Mouse (Mus musculus) stomach, embryonic 16.5 days (tissue): ENCODE results near the gene Mcur1. TPM values are rescaled to one million over a fixed set of nuclear protein-coding genes. Genes with fewer than 3 reads are reported as not detected.

Source experiments
- ATAC-seq: fragments of 200-750 bp; cut with Nextera tagmentation; 2 replicates; pipeline ENCODE4 v1.8.0; 2017; ENCODE audit warnings: moderate number of reproducible peaks, moderate TSS enrichment; ENCODE audit not compliant: insufficient read depth, low FRiP score
- H3K27ac ChIP-seq: fragments of 300-500 bp; sonication (generic); 2 replicates; pipeline ENCODE4 v1.5.1; 2014; ENCODE audit warnings: low read length
- H3K27me3 ChIP-seq: fragments of 300-500 bp; sonication (generic); 2 replicates; pipeline ENCODE4 v1.6.1; 2014; ENCODE audit warnings: low read length, control low read depth, mixed read lengths; ENCODE audit not compliant: control insufficient read depth, insufficient read depth
- H3K36me3 ChIP-seq: fragments of 300-500 bp; sonication (generic); 2 replicates; pipeline ENCODE4 v1.6.1; 2014; ENCODE audit warnings: low read length; ENCODE audit not compliant: control insufficient read depth, insufficient read depth
- H3K4me1 ChIP-seq: fragments of 300-500 bp; sonication (generic); 2 replicates; pipeline ENCODE4 v1.6.1; 2014; ENCODE audit warnings: low read length, control low read depth, mixed read lengths; ENCODE audit not compliant: control insufficient read depth, insufficient read depth
- H3K4me2 ChIP-seq: fragments of 300-500 bp; sonication (generic); 2 replicates; pipeline ENCODE4 v1.6.1; 2014; ENCODE audit warnings: low read depth, low read length, mixed read lengths
- H3K4me3 ChIP-seq: fragments of 300-500 bp; sonication (generic); replicated peaks from 2 replicates; pipeline ENCODE4 v1.5.1; 2014; ENCODE audit warnings: mild to moderate bottlenecking, low read length
- H3K9ac ChIP-seq: fragments of 300-500 bp; sonication (generic); 2 replicates; pipeline ENCODE4 v1.6.1; 2014; ENCODE audit warnings: low read length
- H3K9me3 ChIP-seq: fragments of 300-500 bp; sonication (generic); replicated peaks from 2 replicates; pipeline ENCODE4 v1.6.1; 2016; ENCODE audit warnings: low read length, control low read depth; ENCODE audit not compliant: control insufficient read depth
- WGBS: fragments of 180-500 bp; shearing (Covaris S2); extraction: QIAGEN DNeasy Blood & Tissue Kit; methylation state at CpG from one replicate; pipeline ENCODE4 v1.1.7; 2014; 5-methylcytosine and 5-hydroxymethylcytosine counted together
- polyA plus RNA-seq: library from polyadenylated mRNA; unstranded; fragments of >200 nt; fragmentation: Nextera tagmentation; extraction: Ambion mirVana; gene quantifications from 2 replicates; pipeline ENCODE4 v1.2.1, GENCODE M21; 2015

Gene Mcur1
- polyA plus RNA-seq, 1 experiment from 2014 or later: 10.6 TPM

GRCm38 (mm10) chr13:43546861-43547260, 13.1 kb downstream of the Mcur1 start:
- H3K4me1 ChIP-seq: no peaks in the 10 kb centered on the region
- no peak overlapping the region for H3K27ac ChIP-seq
- WGBS: 31% methylated on average over 3 of the region's 3 CpGs
- no peaks in the 10 kb centered on the region for H3K9me3 ChIP-seq
- H3K27me3 ChIP-seq: no peaks in the 10 kb centered on the region
- no peak overlapping the region for H3K9ac ChIP-seq
- H3K36me3 ChIP-seq: peaks cover 19% of the 10 kb centered on the region
- ATAC-seq: no peak
- no peak overlapping the region for H3K4me2 ChIP-seq
- no peak overlapping the region for H3K4me3 ChIP-seq

GRCm38 (mm10) chr13:43540205-43540815, 19.7 kb downstream of the Mcur1 start:
- Histone ChIP-seq H3K9ac (no peak overlapping the region), H3K4me2 (no peak overlapping the region), H3K27me3 (no peaks in the 10 kb centered on the region), H3K27ac (no peak overlapping the region), H3K9me3 (no peaks in the 10 kb centered on the region), H3K4me3 (no peak overlapping the region), H3K4me1 (no peaks in the 10 kb centered on the region), H3K36me3 (peaks cover 6% of the 10 kb centered on the region; the same call in 1 of the 2 replicates)
- no peak for ATAC-seq
- WGBS: 85% methylated on average over 14 of the region's 14 CpGs

DNA sequence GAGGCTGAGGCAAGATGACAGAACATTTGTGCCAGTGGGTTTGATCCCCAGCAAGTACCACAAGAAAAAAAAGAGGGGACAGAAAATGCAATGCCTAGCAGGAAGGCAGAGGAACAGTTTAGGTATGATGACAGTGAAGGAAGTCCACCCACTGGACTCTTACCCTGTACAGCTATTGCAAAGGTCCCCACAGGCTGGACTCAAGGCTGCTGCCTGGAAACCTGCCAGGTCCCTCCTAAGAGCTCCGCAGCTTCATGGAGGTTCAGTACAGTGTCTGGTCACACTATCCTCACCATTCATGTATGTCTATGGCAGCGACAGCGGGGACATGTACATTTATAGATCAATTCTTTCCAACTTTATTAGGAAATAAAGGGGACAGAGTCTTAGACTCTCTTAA, 20.6 kb downstream of the Mcur1 start:
- Histone ChIP-seq H3K4me1 (no peaks in the 10 kb centered on the region), H3K4me2 (no peak overlapping the region), H3K9ac (no peak overlapping the region), H3K36me3 (peaks cover 5% of the 10 kb centered on the region; the same call in 1 of the 2 replicates), H3K9me3 (no peaks in the 10 kb centered on the region), H3K4me3 (no peak overlapping the region), H3K27me3 (no peaks in the 10 kb centered on the region), H3K27ac (no peak overlapping the region)
- ATAC-seq: no peak
- 81% methylated on average over 3 of the region's 3 CpGs for WGBS

DNA sequence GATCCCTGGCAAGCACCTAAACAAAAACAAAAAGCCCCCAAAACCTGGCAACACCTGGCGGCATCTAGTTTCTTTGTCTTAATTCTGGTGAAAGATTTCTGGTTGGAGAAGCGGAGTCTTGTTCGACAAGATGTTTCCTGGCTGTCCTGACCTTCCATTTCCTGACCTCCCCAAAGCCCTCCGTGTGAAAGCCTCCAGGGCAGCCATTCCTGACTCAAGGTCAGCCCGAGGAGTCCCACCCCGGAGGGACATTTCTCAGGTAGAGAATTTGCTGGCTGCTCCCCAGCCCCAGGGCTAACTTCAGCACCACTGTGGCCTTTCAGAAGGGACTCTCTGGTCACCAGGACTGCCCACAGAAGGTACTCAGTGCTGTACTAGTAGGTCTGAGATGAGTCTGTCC, 22.1 kb downstream of the Mcur1 start:
- Histone ChIP-seq H3K4me3 (no peak overlapping the region), H3K9me3 (no peaks in the 10 kb centered on the region), H3K36me3 (no peaks in the 10 kb centered on the region), H3K27ac (no peak overlapping the region), H3K27me3 (no peaks in the 10 kb centered on the region), H3K9ac (no peak overlapping the region), H3K4me2 (no peak overlapping the region), H3K4me1 (no peaks in the 10 kb centered on the region)
- WGBS: 51% methylated on average over 6 of the region's 6 CpGs
- no peak for ATAC-seq

GRCm38 (mm10) chr13:43534015-43534414, 26.0 kb downstream of the Mcur1 start:
- H3K36me3 ChIP-seq: no peaks in the 10 kb centered on the region
- 83% methylated on average over 4 of the region's 4 CpGs for WGBS
- ATAC-seq: no peak

GRCm38 (mm10) chr13:43530832-43531693, 28.9 kb downstream of the Mcur1 start:
- Histone ChIP-seq H3K9ac (no peak overlapping the region), H3K4me2 (peak overlapping the region; percentile 16; the same call in 1 of the 2 replicates), H3K4me3 (no peak overlapping the region), H3K36me3 (no peaks in the 10 kb centered on the region), H3K27me3 (no peaks in the 10 kb centered on the region), H3K9me3 (no peaks in the 10 kb centered on the region), H3K27ac (no peak overlapping the region; the same call in 1 of the 2 replicates), H3K4me1 (peaks cover 16% of the 10 kb centered on the region)
- WGBS: 20% methylated on average over 13 of the region's 13 CpGs
- ATAC-seq: peak; percentile 64

More at GRCm38 (mm10) chr13:43534015-43534414, 26.0 kb downstream of the Mcur1 start:
- Histone ChIP-seq H3K9ac (no peak overlapping the region), H3K4me1 (peaks cover 14% of the 10 kb centered on the region), H3K9me3 (no peaks in the 10 kb centered on the region), H3K4me3 (no peak overlapping the region), H3K27ac (no peak overlapping the region), H3K27me3 (no peaks in the 10 kb centered on the region), H3K4me2 (no peak overlapping the region)

GRCm38 (mm10) chr13:43530129-43530831, 29.7 kb downstream of the Mcur1 start:
- no peak overlapping the region for H3K4me3 ChIP-seq
- no peaks in the 10 kb centered on the region for H3K27me3 ChIP-seq
- no peaks in the 10 kb centered on the region for H3K9me3 ChIP-seq
- WGBS: 57% methylated on average over 14 of the region's 14 CpGs
- H3K36me3 ChIP-seq: no peaks in the 10 kb centered on the region
- H3K9ac ChIP-seq: no peak overlapping the region
- H3K27ac ChIP-seq: no peak overlapping the region
- H3K4me1 ChIP-seq: peaks cover 22% of the 10 kb centered on the region
- ATAC-seq: no peak
- H3K4me2 ChIP-seq: no peak overlapping the region

- ATAC-seq: no peak
- WGBS: 62% methylated on average over 5 of the region's 5 CpGs
- H3K27ac ChIP-seq: peak overlapping the region; percentile 89; the same call in 1 of the 2 replicates
These were observed 33.7 kb downstream of the Mcur1 start for GRCm38 (mm10) chr13:43526289-43526688.

More at GRCm38 (mm10) chr13:43526289-43526688, 33.7 kb downstream of the Mcur1 start:
- Histone ChIP-seq H3K9me3 (no peaks in the 10 kb centered on the region), H3K4me3 (no peak overlapping the region), H3K4me2 (no peak overlapping the region), H3K4me1 (peaks cover 28% of the 10 kb centered on the region), H3K9ac (no peak overlapping the region), H3K36me3 (no peaks in the 10 kb centered on the region), H3K27me3 (no peaks in the 10 kb centered on the region)
